Mouse (Mus musculus): ENCODE data around the gene Taf3.
A peak's percentile ranks its signal among the peaks of the same experiment; 100 is the strongest.

The Taf3 gene

DNA sequence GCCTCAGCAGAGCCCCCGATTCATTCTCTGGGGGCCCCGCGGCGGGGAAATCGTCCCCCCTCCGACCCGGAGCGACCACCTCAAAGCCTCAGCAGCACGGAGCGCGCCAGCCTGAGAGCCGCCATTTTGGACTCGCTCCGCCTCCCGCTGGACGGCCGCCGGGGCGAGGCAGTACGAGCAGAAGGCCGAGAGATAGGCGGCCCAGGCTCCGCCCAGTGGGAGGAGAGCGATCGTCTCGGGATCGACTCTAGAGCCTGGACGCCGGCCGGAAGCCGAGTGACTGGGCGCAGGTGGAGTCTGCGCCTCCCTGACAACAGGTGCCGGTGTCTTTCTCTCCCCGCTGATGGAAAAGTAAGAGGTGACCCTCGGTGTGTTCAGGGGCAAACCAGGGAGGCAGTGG, at the start of gene Taf3:
Taf3 (minus strand) TSS at position 136 of the 400 bp plus-strand sequence.
- DNase-seq (ENCODE audit: low read depth, low spot score), result peak; percentile 95

DNA sequence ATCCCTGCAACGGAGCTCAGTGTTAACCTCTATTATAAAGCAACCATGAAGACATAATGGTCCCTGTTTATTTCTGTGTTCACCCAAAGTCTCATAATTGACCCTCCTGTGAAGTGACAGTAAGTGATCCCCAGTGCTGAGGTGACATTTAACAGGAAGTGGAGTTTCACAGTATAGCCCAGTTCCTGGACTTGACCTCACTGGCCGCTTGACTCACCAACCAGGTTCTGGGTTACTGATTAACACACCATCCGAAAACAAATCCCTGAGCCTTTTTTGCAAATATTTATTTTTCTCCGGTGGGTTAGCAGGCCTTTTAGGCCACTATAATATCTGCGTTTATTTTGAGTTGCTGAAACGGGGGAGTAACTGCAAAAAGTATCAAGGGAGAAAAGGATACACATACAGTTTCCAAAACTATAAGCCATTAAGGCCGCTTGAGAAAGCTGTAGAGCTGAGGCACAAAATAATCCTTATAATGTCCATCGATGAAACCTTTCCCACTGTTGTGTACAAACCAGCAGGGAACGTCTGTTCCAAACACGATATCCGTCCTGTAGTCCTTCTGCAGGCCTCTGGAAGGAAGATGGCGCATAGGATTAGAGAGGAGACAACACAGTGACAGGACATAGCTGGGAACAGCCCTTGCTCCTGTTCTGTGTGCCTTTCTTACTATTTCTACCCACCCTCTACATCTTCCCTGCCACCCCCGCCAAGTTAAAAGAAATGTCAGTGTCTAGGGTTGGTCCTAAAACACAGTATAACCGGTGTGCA, 46.1 kb upstream of the Taf3 start:
- DNase-seq (ENCODE audit: low read depth, low spot score), result no peak

DNA sequence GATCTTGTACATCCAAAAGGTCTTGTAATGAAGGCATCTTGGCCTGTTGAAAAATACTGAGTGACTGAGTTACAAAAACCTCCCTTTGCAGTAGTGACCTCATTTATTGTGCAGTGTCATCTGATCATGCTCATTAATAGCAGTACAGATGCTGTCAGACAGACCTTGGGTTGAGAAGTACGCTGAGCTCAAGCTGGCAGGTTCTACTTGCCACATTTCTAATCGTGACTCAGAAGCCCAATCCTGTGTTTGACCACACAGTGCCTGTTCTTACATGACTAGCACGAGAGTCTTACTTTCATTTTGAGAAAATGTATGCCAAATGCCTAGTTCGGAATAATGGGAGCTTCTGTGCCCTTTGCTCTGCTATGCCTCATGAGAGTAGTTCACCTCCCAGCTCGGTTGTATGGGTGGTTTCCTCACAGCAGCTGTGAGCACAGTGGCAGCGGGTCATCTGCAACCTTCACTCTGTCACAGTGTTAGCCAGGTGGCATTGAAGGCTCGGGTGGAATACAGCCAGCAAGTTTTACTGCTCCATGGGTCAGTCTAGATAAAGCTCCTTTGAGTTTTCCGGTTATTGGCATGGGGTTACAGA, 39.0 kb upstream of the Taf3 start:
- no peak for DNase-seq (ENCODE audit: low read depth, low spot score)

DNA sequence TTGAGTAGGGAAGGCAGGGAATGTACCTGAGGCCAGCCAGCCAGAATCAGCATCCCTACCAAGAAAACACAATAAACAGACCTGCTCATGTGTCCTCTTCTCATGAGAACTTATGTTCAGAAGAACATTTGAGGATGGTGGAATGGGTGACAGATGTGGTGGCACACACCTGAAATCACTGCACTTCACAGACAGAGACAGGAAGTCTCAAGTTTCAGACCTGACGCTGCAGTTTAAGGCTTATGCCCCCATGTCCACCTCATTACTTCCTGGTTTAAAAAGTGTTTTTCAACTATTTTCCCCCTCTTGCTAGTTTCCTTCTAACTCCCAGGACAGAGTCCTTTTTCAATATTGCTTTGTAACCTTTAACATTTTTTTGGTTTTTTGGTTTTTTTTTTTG, 34.3 kb upstream of the Taf3 start:
- peak; percentile 48 for DNase-seq (ENCODE audit: low read depth, low spot score)

DNA sequence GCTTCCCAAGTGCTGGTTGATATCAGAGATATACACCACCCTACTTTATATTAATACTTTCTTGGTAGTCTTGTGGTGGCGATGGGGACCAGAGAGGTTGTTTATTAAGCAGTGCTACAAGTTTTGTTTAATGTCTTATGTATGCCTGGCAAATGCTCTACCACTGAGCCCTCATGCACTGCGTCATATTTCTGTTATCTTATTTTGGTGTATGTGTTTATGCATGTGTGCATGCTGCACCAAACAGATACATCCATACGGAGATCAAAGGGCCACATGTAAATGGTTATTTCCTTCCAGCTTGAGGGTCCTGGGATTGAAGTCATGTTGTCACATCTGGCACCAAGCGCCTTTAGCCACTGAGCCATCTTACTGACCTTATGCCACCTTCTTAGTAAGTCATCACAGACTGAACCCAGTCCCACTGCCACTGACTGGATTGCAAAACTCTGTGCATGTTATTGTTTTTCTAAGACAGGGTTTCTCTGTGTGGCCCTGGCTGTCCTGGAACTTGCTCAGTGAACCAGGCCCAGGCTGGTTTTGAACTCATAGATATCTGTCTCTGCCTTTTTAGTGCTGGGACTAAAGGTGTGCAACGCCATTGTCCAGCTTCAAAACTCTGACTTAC, 33.2 kb upstream of the Taf3 start:
- DNase-seq (ENCODE audit: low read depth, low spot score), result peak; percentile 15

DNA sequence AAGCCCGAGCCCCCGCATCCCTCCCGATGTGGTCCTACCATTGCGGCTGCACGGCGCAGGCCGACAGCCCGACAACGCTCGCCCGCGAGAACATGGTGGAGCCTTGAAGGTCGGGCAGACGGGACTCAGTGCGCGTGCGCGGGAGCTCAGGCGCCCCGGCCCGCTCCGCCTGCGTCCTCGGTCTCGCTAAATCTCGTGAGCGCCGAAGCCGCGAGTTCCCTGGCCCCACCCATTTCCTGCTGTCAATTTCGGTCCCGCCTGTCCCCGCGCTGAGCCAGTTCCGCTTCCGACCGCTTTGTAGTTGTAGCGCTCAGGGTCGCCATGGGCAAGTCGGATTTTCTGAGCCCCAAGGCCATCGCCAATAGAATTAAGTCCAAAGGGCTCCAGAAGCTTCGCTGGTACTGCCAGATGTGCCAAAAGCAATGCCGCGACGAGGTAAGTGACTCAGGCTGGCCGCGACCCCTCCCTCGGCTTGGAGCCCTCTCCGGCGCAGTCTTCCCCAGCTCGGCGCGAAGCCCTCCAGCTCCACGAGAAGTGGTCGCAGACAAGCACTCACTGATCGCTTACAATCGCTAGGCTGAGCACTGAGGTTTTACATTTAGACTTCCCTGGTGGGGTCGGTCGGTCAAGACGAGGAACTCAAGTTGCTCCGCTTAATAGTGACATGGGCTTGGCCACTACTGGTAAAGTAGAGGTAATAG, 32.1 kb upstream of the Taf3 start, which contains the start of the genes Atp5c1 and Kin:
Atp5c1 (minus strand) TSS at position 201 of the 701 bp plus-strand sequence.
Kin (plus strand) TSS at position 284 of the 701 bp plus-strand sequence.
- peak; percentile 98 for DNase-seq (ENCODE audit: low read depth, low spot score)

DNA sequence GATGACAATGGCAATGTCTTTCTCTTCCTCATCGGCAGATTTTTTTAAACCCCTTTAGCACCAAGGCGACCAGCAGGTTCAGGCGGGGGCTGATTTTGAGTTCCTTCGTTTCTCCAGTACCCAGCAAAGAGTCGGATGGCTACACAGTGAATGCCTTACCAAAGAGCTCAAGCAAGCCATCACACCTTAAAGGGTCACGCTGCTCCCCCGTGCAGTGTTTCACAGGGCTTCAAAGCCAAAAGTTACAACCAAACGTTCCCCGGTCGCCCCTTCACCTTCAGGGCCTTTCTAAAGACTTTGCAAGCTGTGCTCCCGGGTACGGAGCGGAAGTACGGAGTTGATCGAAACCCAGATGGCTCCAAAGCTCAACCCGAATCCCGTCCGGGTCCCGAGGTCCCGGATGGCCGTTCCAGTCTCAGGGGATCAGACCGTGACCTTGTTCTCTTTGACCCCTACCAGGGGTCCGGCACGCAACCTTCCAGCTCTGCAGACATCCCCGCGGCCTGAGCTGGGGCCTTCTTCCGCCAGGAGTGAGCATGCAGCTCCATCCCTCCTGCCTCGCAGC, 31.4 kb upstream of the Taf3 start:
- DNase-seq (ENCODE audit: low read depth, low spot score), result no peak

DNA sequence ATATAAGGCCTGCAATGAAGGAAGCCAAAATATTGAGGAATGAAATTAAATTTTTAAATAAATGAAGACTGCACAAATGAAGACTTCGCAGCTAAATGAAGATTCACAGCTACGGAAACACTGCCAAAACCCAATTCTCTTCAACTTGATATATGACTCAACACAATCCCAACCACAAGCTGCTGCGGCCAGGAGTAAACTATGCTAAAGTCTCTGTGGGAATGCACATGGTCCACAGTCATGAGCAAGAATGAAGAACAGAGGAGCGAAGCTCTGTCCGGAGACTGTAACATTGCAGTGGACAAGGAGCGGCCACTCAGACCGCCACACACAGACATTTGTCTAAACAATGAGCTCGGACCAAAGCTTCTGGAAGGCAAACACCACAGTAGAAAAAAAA, 28.3 kb upstream of the Taf3 start:
- DNase-seq (ENCODE audit: low read depth, low spot score), result peak; percentile 17

DNA sequence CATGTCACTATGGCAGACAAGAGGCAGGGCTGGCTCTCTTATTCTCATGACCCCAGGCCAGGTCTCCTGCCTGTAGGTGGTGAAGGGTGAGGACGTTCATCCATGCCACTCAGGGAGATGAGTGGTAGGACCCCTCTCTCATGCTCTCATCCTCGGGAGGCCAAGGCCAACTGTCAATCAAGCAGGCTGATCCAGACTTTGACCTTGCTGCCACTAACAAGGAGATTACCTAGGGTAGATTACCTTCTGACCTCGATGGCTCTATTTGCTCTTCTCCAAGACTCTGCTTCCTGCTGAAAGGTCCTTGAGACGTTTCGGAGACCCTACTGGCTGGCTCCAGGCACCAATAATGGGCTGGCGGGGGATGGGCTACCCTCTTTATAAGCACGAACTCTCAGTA, 26.1 kb upstream of the Taf3 start:
- DNase-seq (ENCODE audit: low read depth, low spot score), result no peak

DNA sequence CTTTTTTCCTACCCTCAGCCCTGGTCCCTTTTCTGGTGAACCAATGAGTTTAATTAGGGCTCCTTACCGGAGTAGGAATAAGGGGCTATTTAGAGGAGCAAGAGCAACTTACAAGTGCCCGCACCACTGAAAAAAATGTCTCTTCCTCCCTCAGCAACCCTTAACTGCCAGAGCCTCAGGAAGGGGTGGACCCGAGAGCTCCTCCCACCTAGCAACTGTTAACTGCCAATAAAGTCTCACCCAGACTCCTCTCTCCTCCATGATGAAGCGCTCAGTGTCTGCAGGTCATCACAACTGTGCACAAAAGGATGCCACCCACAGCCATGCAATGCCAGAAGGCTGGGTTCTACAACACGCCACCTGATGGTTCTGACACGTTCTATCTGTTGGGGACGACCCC, 23.4 kb upstream of the Taf3 start:
- no peak for DNase-seq (ENCODE audit: low read depth, low spot score)

DNA sequence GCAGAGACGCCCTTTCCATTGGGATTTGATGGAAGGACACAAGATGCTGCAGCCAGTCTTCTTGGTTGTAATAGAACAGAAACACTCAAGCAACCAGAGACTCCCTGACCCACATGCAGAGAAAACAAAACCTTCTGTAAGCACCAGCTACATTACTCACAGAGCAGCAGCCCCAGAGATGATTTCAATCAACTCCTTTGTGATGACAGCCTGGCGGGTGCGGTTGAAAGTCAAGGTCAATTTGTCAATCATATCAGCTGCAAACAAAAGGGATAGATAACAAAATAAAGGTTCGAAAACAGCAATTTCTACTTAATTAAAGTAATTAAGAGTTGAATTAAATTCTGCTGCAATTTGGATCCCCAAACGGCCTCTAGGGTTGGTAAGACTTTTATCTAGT, 10.4 kb upstream of the Taf3 start:
- DNase-seq (ENCODE audit: low read depth, low spot score), result no peak

DNA sequence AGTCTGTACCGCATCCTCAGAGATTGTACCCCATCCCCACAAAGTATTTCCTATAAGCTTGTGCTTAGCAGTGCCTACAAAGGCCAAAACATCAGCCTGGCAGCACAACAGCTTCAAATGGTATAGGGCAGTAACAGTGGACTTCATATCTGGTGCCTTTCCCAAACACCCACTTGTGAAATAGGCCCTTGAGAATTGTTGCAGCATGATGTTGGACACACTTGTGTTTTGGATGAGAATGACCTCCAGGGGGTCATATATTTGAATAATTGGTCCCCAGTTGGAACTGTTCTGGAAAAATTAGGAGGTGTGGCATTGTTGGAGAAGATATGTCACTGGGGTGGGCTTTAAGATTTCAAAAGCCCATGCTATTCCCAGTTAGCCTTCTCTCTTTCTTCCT, 3.6 kb upstream of the Taf3 start:
- DNase-seq (ENCODE audit: low read depth, low spot score), result no peak

DNA sequence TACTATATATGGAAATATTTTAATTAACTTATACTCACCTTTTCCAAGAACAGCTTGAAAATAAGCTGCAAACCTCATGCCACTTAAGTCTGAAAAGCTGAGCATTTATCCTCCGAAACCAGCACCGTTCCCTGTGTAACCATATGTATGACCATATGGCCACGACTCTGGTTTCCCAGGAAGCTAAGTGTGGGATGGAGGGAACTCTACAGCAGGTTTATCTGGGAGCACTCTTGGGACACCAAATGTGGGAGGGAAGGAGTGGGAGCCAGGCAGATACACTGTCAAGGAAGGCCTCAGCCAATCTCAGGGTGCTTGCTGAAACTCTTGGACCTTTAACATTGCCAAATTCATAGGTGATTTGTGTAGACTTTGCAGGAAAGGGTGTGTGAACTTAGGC, 2.5 kb upstream of the Taf3 start:
- no peak for DNase-seq (ENCODE audit: low read depth, low spot score)

DNA sequence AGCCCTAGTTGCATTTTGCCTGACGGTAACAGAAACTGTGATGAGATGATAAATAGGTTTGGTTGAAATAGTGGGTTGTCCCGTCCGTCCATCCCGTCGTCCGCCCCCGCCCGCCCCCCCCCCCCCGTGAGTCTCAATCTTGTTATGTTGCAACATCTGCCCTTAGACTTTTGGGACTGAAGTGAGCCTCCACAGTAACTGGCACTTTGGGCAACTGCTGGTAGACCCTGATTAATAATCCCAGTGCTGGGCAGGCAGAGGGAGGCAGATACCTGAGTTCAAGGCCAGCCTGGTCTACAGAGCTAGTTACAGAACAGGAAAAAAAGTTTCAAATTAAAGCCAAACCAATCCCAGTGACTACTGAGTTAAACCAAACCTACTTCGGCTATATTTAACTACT, 1.1 kb upstream of the Taf3 start:
- no peak for DNase-seq (ENCODE audit: low read depth, low spot score)

DNA sequence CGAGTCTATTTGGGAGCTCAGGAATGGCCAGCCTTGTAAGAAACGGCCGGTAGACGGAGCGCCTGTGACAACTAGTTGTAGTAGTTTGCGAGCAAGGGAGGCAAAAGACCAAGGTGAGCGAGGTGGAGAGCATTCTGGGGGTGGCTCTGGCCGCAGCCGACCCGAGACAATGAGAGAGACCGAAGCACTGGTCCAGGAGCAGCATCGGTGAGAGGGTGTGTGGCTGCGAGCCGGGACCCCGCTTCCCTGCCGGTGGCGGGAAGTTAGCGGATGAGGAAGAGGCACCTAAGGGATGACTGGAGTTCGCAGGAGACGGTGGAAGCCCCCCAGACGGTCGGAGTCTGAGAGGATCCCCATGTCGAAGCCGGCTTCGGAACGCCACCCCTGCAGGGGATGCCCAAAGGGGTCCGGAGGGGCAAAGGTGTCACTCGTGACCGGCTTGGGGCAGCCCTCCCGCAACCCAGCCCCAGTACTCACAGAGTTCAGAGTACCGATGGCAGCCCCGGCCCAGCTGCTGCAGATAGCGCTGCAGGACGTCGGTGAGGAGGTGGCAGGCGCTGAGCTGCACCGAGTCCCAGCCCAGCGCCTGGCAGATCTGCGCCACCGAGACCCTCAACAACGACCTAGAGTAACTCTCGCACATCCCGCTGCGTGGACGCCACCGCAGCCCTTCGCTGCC, 499 bp downstream of the Taf3 start:
- no peak for DNase-seq (ENCODE audit: low read depth, low spot score)

DNA sequence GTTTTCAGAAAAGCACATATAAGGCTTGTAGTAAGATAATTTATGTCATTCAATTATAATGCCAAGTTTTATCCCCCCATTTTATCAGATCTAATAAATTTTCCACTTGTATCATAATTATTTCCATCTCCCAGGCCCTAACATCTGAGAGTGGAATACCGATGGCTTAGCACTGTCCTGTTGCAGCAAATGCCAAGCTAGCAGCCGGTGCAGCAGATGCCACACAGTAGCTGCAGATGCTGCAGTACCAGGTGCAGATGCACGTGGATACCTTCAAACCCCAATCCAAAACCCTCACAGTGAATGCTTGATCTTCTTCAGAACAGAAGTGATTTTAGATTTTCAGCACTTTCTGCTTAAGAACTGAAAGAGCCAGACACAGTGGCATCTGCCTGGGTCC, 13.4 kb downstream of the Taf3 start:
- no peak for DNase-seq (ENCODE audit: low read depth, low spot score)

DNA sequence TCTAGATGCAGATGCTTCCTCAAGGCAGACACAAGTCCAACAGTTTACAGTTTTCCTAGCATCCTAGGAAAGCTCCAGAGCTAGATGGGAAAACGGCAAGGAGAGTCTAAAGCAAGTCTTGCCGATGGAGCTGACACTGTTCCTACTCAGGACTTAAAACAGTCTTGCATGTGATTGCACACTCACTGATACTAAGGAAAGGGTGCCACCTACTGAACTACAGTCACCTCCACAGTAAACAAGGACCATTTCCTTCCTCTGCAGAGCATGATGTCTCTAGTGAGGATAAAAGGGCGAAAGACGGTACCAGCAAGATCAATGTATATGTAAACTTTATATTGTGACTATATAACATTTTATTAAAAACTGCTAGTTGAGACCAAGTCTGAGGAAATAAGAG, 14.7 kb downstream of the Taf3 start:
- peak; percentile 35 for DNase-seq (ENCODE audit: low read depth, low spot score)

DNA sequence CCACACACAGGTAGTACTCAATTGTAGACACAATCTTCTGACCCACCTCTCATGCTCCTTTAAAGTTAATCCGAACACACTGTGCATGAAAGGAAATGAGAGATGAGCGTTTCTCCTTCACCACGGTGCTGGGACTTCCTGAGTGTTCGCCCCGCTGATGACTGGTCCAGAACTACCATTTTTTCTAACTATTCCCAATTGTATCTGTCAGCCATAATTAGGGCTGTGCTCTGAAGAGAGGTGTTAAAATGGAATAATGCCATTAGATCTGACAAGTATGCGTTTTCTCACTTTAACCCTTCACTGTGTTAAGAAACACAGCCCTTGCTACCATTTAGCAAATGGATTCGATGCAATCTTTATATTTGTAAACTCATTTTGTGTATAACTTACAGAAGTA, 18.6 kb downstream of the Taf3 start:
- no peak for DNase-seq (ENCODE audit: low read depth, low spot score)

DNA sequence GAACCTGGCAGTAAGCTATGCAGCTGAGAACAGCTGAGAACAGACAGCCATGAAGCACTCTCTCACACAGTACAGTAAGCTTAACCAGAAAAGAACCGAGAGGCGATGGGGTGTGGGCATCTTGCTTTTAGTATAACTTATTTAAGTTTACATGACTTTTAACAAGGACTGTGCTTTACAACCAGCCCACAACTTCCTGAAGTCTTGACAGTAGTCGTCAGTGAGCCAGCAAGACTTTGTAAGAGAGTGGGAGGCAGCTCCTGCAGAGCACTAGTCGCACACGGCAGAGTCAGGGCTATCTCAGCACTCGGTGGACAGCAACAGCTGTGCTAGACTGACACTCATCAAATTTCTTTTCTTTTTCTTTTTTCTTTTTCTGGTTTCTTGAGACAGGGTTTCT, 24.1 kb downstream of the Taf3 start:
- DNase-seq (ENCODE audit: low read depth, low spot score), result peak; percentile 31

DNA sequence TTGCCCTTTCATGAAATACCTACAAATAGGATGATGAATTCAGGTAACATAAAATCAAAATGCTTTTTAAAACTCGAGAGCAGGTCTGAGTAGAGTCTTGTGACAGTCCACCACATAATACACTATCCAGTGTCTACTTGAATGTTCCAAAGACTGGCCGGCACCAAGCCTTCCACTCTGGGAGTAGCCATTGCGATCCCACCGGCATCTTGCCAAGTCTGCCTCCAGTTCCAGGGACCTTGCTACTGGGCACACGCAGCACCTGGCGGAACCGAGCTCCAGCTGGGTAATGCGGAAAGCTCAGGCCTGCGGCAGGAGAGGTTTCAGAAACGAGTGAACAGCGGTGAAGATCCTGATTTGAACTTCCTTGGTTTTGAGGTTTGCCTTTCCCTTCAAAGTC, 27.1 kb downstream of the Taf3 start:
- no peak for DNase-seq (ENCODE audit: low read depth, low spot score)

DNA sequence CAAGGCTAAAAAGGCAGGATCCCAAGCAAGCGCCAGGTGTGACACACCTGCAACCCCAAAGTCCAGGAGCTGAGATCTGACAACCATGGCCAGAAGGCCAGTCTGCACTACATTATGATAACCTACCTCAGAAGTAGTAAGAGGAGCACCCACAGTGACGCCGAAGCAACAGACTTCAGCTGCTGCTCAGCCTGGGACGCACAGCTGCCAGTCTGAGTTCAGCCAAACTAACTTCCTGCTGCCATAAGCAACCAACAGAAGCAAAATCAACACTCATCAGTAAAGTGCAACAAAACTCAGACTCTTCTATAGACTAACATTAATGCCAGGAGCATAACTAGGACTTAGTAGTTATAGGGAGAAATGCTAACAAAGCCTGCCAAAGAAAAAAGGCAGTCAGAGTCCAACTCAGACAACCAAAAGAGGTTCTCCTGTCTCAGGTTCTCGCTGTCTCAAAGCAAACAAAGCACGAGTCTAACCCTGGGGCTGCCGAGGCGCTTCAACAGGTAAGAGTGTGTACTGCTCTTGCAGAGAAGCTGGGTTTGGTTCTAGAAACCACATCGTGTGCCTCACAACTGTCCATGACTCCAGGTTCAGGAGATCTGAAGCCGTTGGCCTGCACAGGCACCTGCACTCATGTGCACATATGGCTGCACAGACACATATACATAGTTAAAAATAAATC, 33.3 kb downstream of the Taf3 start:
- DNase-seq (ENCODE audit: low read depth, low spot score), result no peak

All from CD4-positive helper T cell, adult 2 months (primary cell).